Mouse (Mus musculus) liver, adult (tissue): ENCODE data around the gene Gm49358.

Experiments
- GATA4 ChIP-seq: IDR thresholded peaks from 2 replicates; pipeline ENCODE4 v1.6.1; 2014; ENCODE audit warnings: mild to moderate bottlenecking, low read length; ENCODE audit not compliant: insufficient replicate concordance

Gm49358 gene

GRCm38 (mm10) chr10:86793509-86793951 is 29.8 kb downstream of the Gm49358 start:
- no peak for TF ChIP-seq GATA4

GRCm38 (mm10) chr10:86794196-86794595 is 30.4 kb downstream of the Gm49358 start:
- no peak for TF ChIP-seq GATA4

GRCm38 (mm10) chr10:86794794-86795535 is 31.2 kb downstream of the Gm49358 start:
- TF ChIP-seq GATA4: no peak

GRCm38 (mm10) chr10:86796073-86796741 is 32.4 kb downstream of the Gm49358 start:
- no peak for TF ChIP-seq GATA4

- no peak for TF ChIP-seq GATA4
These were observed 43.6 kb downstream of the Gm49358 start for GRCm38 (mm10) chr10:86807362-86807761.

- TF ChIP-seq GATA4: no peak
These were observed 44.4 kb downstream of the Gm49358 start for GRCm38 (mm10) chr10:86808013-86808758.

- no peak for TF ChIP-seq GATA4
These were observed 46.2 kb downstream of the Gm49358 start for GRCm38 (mm10) chr10:86810000-86810399.

- no peak for TF ChIP-seq GATA4
These were observed 46.8 kb downstream of the Gm49358 start for GRCm38 (mm10) chr10:86810612-86811011.

GRCm38 (mm10) chr10:86814292-86815131 is 50.7 kb downstream of the Gm49358 start:
- no peak for TF ChIP-seq GATA4

GRCm38 (mm10) chr10:86815133-86815532 is 51.4 kb downstream of the Gm49358 start:
- no peak for TF ChIP-seq GATA4

- no peak for TF ChIP-seq GATA4
These were observed 55.9 kb downstream of the Gm49358 start for GRCm38 (mm10) chr10:86819649-86820165.

GRCm38 (mm10) chr10:86821014-86821413 is 57.2 kb downstream of the Gm49358 start:
- no peak for TF ChIP-seq GATA4

GRCm38 (mm10) chr10:86824093-86824492 is 60.3 kb downstream of the Gm49358 start:
- no peak for TF ChIP-seq GATA4

- TF ChIP-seq GATA4: no peak
These were observed 61.1 kb downstream of the Gm49358 start for GRCm38 (mm10) chr10:86824871-86825270.
